Mouse (Mus musculus): Measurements from ENCODE around the gene Tomm34. TPM values are rescaled to one million over a fixed set of nuclear protein-coding genes. Genes with fewer than 3 reads are reported as not detected.
"Not testable (repeated sequence)": the region's sequence is repeated elsewhere in the genome, so short reads cannot be mapped to it uniquely, and the experiment has no call there.

Tomm34 gene
- polyA plus RNA-seq, 1 experiment from 2014 or later = 32.4 TPM

- peaks cover 59% of the 10 kb centered on the region for H3K4me1 ChIP-seq
- peak overlapping the region; percentile 79 for H3K27ac ChIP-seq
- ATAC-seq = peak; percentile 83
- peak overlapping the region; percentile 86 for H3K4me2 ChIP-seq
- H3K27me3 ChIP-seq (replicated peaks) = no peaks in the 10 kb centered on the region
- peak overlapping the region; percentile 85 for H3K9ac ChIP-seq
- 0 out of 2 replicates have a peak, but pooled peaks cover 4% of the 10 kb centered on the region for H3K36me3 ChIP-seq
- H3K4me3 ChIP-seq = peak overlapping the region; percentile 89
- no peaks in the 10 kb centered on the region for H3K9me3 ChIP-seq (replicated peaks)
- WGBS (ENCODE audit: insufficient replicate concordance) = under 1% methylated on average over 48 of the region's 48 CpGs
These were observed 3.1 kb upstream of the Tomm34 start for GRCm38 (mm10) chr2:164073918-164074578.

- peaks cover 62% of the 10 kb centered on the region for H3K4me1 ChIP-seq
- no peak overlapping the region for H3K27ac ChIP-seq
- WGBS (ENCODE audit: insufficient replicate concordance) = 74% methylated on average over 7 of the region's 7 CpGs
These were observed 2.2 kb upstream of the Tomm34 start for GRCm38 (mm10) chr2:164073120-164073519.

GRCm38 (mm10) chr2:164072109-164072508, 1.1 kb upstream of the Tomm34 start:
- H3K9me3 ChIP-seq (replicated peaks) = no peaks in the 10 kb centered on the region
- no peaks in the 10 kb centered on the region for H3K27me3 ChIP-seq (replicated peaks)
- WGBS (ENCODE audit: insufficient replicate concordance) = 76% methylated on average over 2 of the region's 2 CpGs
- no peak overlapping the region for H3K4me3 ChIP-seq
- no peak overlapping the region for H3K4me2 ChIP-seq
- H3K36me3 ChIP-seq = peaks cover 12% of the 10 kb centered on the region; the same call in 1 of the 2 replicates
- H3K27ac ChIP-seq = no peak overlapping the region
- H3K9ac ChIP-seq = no peak overlapping the region
- peaks cover 64% of the 10 kb centered on the region for H3K4me1 ChIP-seq
- ATAC-seq = no peak

More at GRCm38 (mm10) chr2:164073120-164073519, 2.2 kb upstream of the Tomm34 start:
- Histone ChIP-seq H3K4me3 (no peak overlapping the region), H3K9me3 (replicated peaks) (no peaks in the 10 kb centered on the region), H3K36me3 (peaks cover 7% of the 10 kb centered on the region; the same call in 1 of the 2 replicates), H3K9ac (no peak overlapping the region), H3K4me2 (no peak overlapping the region), H3K27me3 (replicated peaks) (no peaks in the 10 kb centered on the region)
- no peak for ATAC-seq

GRCm38 (mm10) chr2:164071437-164071820, 460 bp upstream of the Tomm34 start:
- Histone ChIP-seq H3K4me3 (peak overlapping the region; percentile 95), H3K4me1 (peaks cover 57% of the 10 kb centered on the region), H3K9ac (peak overlapping the region; percentile 43), H3K36me3 (peaks cover 16% of the 10 kb centered on the region), H3K4me2 (peak overlapping the region; percentile 91), H3K27ac (peak overlapping the region; percentile 76)
- WGBS (ENCODE audit: insufficient replicate concordance) = 67% methylated on average over 11 of the region's 11 CpGs
- H3K9me3 ChIP-seq (replicated peaks); H3K27me3 ChIP-seq (replicated peaks): not testable (repeated sequence)
- ATAC-seq = peak; percentile 0; the same call in 1 of the 2 replicates

GRCm38 (mm10) chr2:164070142-164070764, 716 bp downstream of the Tomm34 start, which contains the start of gene Stk4:
Gene Stk4 (plus strand): TSS chr2:164070322.
- ATAC-seq = no peak

GRCm38 (mm10) chr2:164059634-164060235, 11.2 kb downstream of the Tomm34 start:
- Histone ChIP-seq H3K9ac (no peak overlapping the region), H3K9me3 (replicated peaks) (no peaks in the 10 kb centered on the region), H3K4me3 (no peak overlapping the region), H3K36me3 (peaks cover 95% of the 10 kb centered on the region), H3K27ac (no peak overlapping the region), H3K4me2 (no peak overlapping the region), H3K4me1 (no peaks in the 10 kb centered on the region), H3K27me3 (replicated peaks) (no peaks in the 10 kb centered on the region)
- 89% methylated on average over 8 of the region's 8 CpGs for WGBS (ENCODE audit: insufficient replicate concordance)
- no peak for ATAC-seq

More at GRCm38 (mm10) chr2:164070142-164070764, 716 bp downstream of the Tomm34 start, which contains the start of gene Stk4:
- no peaks in the 10 kb centered on the region for H3K9me3 ChIP-seq (replicated peaks)
- peak within 1 kb of the TSS; percentile 91 for H3K4me2 ChIP-seq
- peaks cover 26% of the 10 kb centered on the region for H3K36me3 ChIP-seq
- peak within 1 kb of the TSS; percentile 76 for H3K27ac ChIP-seq
- H3K9ac ChIP-seq = peak within 1 kb of the TSS; percentile 91
- H3K4me3 ChIP-seq = peak within 1 kb of the TSS; percentile 95
- H3K27me3 ChIP-seq (replicated peaks) = no peaks in the 10 kb centered on the region
- WGBS (ENCODE audit: insufficient replicate concordance) = under 1% methylated on average over 45 of the region's 45 CpGs
- H3K4me1 ChIP-seq = peaks cover 45% of the 10 kb centered on the region

GRCm38 (mm10) chr2:164054671-164055070, 16.3 kb downstream of the Tomm34 start:
- H3K4me2 ChIP-seq = no peak overlapping the region
- no peaks in the 10 kb centered on the region for H3K9me3 ChIP-seq (replicated peaks)
- peaks cover 84% of the 10 kb centered on the region for H3K36me3 ChIP-seq
- H3K4me3 ChIP-seq = no peak overlapping the region
- WGBS (ENCODE audit: insufficient replicate concordance) = 84% methylated on average over 8 of the region's 8 CpGs
- H3K27ac ChIP-seq = no peak overlapping the region
- H3K27me3 ChIP-seq (replicated peaks) = no peaks in the 10 kb centered on the region
- no peak overlapping the region for H3K9ac ChIP-seq
- no peak for ATAC-seq
- no peaks in the 10 kb centered on the region for H3K4me1 ChIP-seq

- Histone ChIP-seq H3K4me3 (no peak overlapping the region), H3K4me2 (no peak overlapping the region), H3K27ac (no peak overlapping the region), H3K36me3 (peaks cover 75% of the 10 kb centered on the region), H3K9ac (no peak overlapping the region), H3K4me1 (no peaks in the 10 kb centered on the region), H3K9me3 (replicated peaks) (no peaks in the 10 kb centered on the region), H3K27me3 (replicated peaks) (no peaks in the 10 kb centered on the region)
- 88% methylated on average over 8 of the region's 8 CpGs for WGBS (ENCODE audit: insufficient replicate concordance)
- no peak for ATAC-seq
These were observed 17.2 kb downstream of the Tomm34 start for GRCm38 (mm10) chr2:164053767-164054166.

GRCm38 (mm10) chr2:164047197-164047690, 23.7 kb downstream of the Tomm34 start:
- WGBS (ENCODE audit: insufficient replicate concordance) = 3% methylated on average over 15 of the region's 16 CpGs
- ATAC-seq = peak; percentile 87
- H3K4me3 ChIP-seq = peak overlapping the region; percentile 42
- no peaks in the 10 kb centered on the region for H3K9me3 ChIP-seq (replicated peaks)
- no peaks in the 10 kb centered on the region for H3K27me3 ChIP-seq (replicated peaks)
- no peak overlapping the region for H3K9ac ChIP-seq
- peak overlapping the region; percentile 70 for H3K4me2 ChIP-seq
- H3K36me3 ChIP-seq = peaks cover 14% of the 10 kb centered on the region
- peaks cover 7% of the 10 kb centered on the region for H3K4me1 ChIP-seq
- no peak overlapping the region for H3K27ac ChIP-seq

GRCm38 (mm10) chr2:164041523-164041922, 29.4 kb downstream of the Tomm34 start:
- no peak for ATAC-seq
- Histone ChIP-seq H3K4me2 (no peak overlapping the region), H3K27ac (no peak overlapping the region), H3K27me3 (replicated peaks) (no peaks in the 10 kb centered on the region), H3K9ac (no peak overlapping the region), H3K4me1 (0 out of 2 replicates have a peak, but pooled peaks cover 4% of the 10 kb centered on the region), H3K9me3 (replicated peaks) (no peaks in the 10 kb centered on the region), H3K36me3 (no peaks in the 10 kb centered on the region), H3K4me3 (no peak overlapping the region)
- WGBS (ENCODE audit: insufficient replicate concordance) = 68% methylated on average over 2 of the region's 2 CpGs

- no peak overlapping the region for H3K4me3 ChIP-seq
- no peak overlapping the region for H3K27ac ChIP-seq
- no peak overlapping the region for H3K4me2 ChIP-seq
- H3K36me3 ChIP-seq = no peaks in the 10 kb centered on the region
- 0 out of 2 replicates have a peak, but pooled peaks cover 5% of the 10 kb centered on the region for H3K4me1 ChIP-seq
- no peak for ATAC-seq
- H3K27me3 ChIP-seq (replicated peaks) = no peaks in the 10 kb centered on the region
- H3K9me3 ChIP-seq (replicated peaks) = no peaks in the 10 kb centered on the region
- H3K9ac ChIP-seq = no peak overlapping the region
- 64% methylated on average over 6 of the region's 6 CpGs for WGBS (ENCODE audit: insufficient replicate concordance)
These were observed 30.0 kb downstream of the Tomm34 start for GRCm38 (mm10) chr2:164040949-164041348.

Data from liver, embryonic 12.5 days (tissue).